Mouse (Mus musculus): Measurements from ENCODE around the gene Ear10. TPM values are rescaled to one million over a fixed set of nuclear protein-coding genes. Genes with fewer than 3 reads are reported as not detected.

Ear10 gene
- total RNA-seq, 2 experiments from 2014 or later = not detected

Other genes starting within 250 kb of the Ear10 start
- gene Gm8165, start 246.4 kb downstream of the Ear10 start, total RNA-seq (2015; ENCODE audit: low replicate concordance) = not detected in 2 replicates
- gene Gm8165, start 246.4 kb downstream of the Ear10 start, total RNA-seq (2017; ENCODE audit: low replicate concordance) = not detected in 2 replicates
- gene Gm7324, start 225.7 kb downstream of the Ear10 start, total RNA-seq (2015; ENCODE audit: low replicate concordance) = not detected in 2 replicates
- 3.3 TPM in 1 of 2 replicates, not detected in the other for gene Gm7324, start 225.7 kb downstream of the Ear10 start, total RNA-seq (2017; ENCODE audit: low replicate concordance)
- gene Gm16506, start 196.1 kb downstream of the Ear10 start, total RNA-seq (2015; ENCODE audit: low replicate concordance) = not detected in 2 replicates
- not detected in 2 replicates for gene Gm16506, start 196.1 kb downstream of the Ear10 start, total RNA-seq (2017; ENCODE audit: low replicate concordance)
- not detected in 2 replicates for gene Gm6526, start 175.7 kb downstream of the Ear10 start, total RNA-seq (2015; ENCODE audit: low replicate concordance)
- gene Gm6526, start 175.7 kb downstream of the Ear10 start, total RNA-seq (2017; ENCODE audit: low replicate concordance) = not detected in 2 replicates
- gene Gm8180, start 138.8 kb downstream of the Ear10 start, total RNA-seq (2015; ENCODE audit: low replicate concordance) = not detected in 2 replicates
- gene Gm8180, start 138.8 kb downstream of the Ear10 start, total RNA-seq (2017; ENCODE audit: low replicate concordance) = not detected in 2 replicates
- 55.7 and 64.8 TPM in 2 replicates for gene Ear1, start 48.0 kb downstream of the Ear10 start, total RNA-seq (2015; ENCODE audit: low replicate concordance)
- gene Ear1, start 48.0 kb downstream of the Ear10 start, total RNA-seq (2017; ENCODE audit: low replicate concordance) = 57.6 and 70.3 TPM in 2 replicates
- gene Gm8113, start 1.8 kb upstream of the Ear10 start, total RNA-seq (2015; ENCODE audit: low replicate concordance) = 6.3 and 12.5 TPM in 2 replicates
- gene Gm8113, start 1.8 kb upstream of the Ear10 start, total RNA-seq (2017; ENCODE audit: low replicate concordance) = 5.7 and 7.7 TPM in 2 replicates
- not detected in 2 replicates for gene Ang5, start 33.5 kb upstream of the Ear10 start, total RNA-seq (2015; ENCODE audit: low replicate concordance)
- not detected in 2 replicates for gene Ang5, start 33.5 kb upstream of the Ear10 start, total RNA-seq (2017; ENCODE audit: low replicate concordance)
- not detected in 2 replicates for gene Ang6, start 78.7 kb upstream of the Ear10 start, total RNA-seq (2015; ENCODE audit: low replicate concordance)
- gene Ang6, start 78.7 kb upstream of the Ear10 start, total RNA-seq (2017; ENCODE audit: low replicate concordance) = not detected in 2 replicates
- gene Ear2, start 179.1 kb upstream of the Ear10 start, total RNA-seq (2015; ENCODE audit: low replicate concordance) = 73.6 and 109 TPM in 2 replicates
- gene Ear2, start 179.1 kb upstream of the Ear10 start, total RNA-seq (2017; ENCODE audit: low replicate concordance) = 95.7 and 162 TPM in 2 replicates
- gene Gm3327, start 200.3 kb upstream of the Ear10 start, total RNA-seq (2015; ENCODE audit: low replicate concordance) = not detected in 2 replicates
- not detected in 2 replicates for gene Gm3327, start 200.3 kb upstream of the Ear10 start, total RNA-seq (2017; ENCODE audit: low replicate concordance)